Mouse (Mus musculus): ENCODE results near the gene Vps13a.
"Not testable (repeated sequence)": the region's sequence is repeated elsewhere in the genome, so short reads cannot be mapped to it uniquely, and the experiment has no call there.

The Vps13a gene

GRCm38 (mm10) chr19:16773237-16774016 lies 7.3 kb downstream of the Vps13a start:
- CTCF ChIA-PET: interaction anchor here (0.7 kb wide), 1 partner anchor 26 kb away, joined by 4 read pairs; no protein-coding TSS in a partner anchor

DNA sequence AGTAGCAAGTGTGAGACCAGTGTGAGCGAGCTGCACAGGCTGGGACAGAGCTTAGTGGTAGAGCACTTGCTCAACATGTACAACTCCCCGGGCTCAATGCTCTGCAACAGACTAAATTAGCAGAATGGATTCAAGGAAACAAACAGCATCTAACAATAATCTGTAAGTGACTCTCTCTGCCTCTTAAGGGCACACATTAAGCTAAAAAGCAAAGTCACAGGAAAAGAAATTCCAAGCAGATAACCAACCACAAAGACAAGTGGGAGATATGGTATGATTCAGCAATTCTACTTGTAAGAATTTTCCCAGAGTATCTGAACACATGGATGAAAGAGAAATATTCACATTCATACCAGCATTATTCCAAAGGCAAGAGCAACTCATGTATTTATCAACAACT lies 13.3 kb downstream of the Vps13a start:
- CTCF ChIA-PET: no interaction called here

GRCm38 (mm10) chr19:16757439-16757838 lies 23.3 kb downstream of the Vps13a start:
- CTCF ChIA-PET: not testable (repeated sequence)

- CTCF ChIA-PET: no interaction called here
Observed at GRCm38 (mm10) chr19:16755854-16756253, 24.9 kb downstream of the Vps13a start.

DNA sequence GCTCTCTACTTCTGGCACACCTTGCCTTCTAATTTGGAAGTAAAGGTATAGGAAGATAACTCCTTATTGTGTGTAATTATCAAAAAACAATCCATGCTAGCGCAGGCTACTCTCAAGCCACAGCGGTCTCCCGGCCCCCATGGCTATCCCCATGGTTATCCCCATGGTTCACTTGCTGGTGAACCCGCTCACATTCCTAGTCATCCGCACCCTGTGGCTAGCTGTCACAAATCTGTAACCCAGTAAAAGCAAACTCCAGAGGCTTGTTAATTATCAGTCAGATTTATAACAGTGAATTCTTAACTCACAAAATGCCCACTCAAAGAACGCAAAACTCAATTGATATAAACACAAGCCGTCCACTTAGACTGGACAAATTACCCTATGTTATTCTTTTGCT lies 25.5 kb downstream of the Vps13a start:
- CTCF ChIA-PET: interaction anchor here (0.5 kb wide), 1 partner anchor 796 kb away, joined by 9 read pairs; no protein-coding TSS in a partner anchor

GRCm38 (mm10) chr19:16753151-16753550 lies 27.6 kb downstream of the Vps13a start:
- CTCF ChIA-PET: no interaction called here

- CTCF ChIA-PET: no interaction called here
Observed at GRCm38 (mm10) chr19:16736854-16737253, 43.9 kb downstream of the Vps13a start.

- CTCF ChIA-PET: no interaction called here
Observed at GRCm38 (mm10) chr19:16728729-16729128, 52.0 kb downstream of the Vps13a start.

DNA sequence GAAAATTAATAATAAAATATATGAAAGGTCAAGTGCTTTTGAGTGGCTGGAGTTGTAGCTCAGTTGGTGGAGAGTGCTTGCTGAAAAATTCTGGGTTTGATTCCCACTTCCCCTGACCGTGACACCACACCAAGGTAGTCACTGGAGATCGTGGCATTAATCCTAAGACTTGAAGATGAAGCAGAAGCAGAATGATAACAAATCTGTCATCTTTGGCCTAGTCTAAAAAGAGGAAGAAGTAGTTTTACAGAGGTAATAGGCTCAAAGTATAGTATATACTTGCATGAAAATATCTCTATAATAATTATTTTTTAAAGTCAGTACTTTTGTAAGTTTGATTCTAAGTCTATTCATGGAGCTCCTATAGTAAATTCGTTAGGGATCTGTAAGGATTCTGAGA lies 65.5 kb downstream of the Vps13a start:
- CTCF ChIA-PET: no interaction called here

DNA sequence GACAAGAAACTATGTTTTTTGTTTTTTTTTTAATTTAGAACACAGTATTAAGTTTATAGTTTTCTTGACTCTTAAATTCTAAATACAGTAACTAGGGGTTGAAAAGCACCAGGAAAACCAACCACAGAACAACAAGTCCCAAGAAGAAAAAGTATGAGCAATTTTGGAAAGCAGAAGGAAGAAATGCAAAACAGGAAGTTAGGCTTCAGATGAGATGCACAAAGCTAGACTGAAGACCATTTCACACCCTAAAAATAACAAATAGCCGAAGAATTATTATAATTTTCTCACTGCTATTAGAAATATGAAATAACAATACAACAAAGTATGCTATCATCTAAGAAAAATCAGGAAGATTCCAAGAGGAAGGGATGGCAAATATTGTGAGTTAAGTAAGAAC lies 78.9 kb downstream of the Vps13a start:
- CTCF ChIA-PET: no interaction called here

GRCm38 (mm10) chr19:16684922-16685321 lies 95.8 kb downstream of the Vps13a start:
- CTCF ChIA-PET: no interaction called here

GRCm38 (mm10) chr19:16684210-16684609 lies 96.5 kb downstream of the Vps13a start:
- CTCF ChIA-PET: no interaction called here

DNA sequence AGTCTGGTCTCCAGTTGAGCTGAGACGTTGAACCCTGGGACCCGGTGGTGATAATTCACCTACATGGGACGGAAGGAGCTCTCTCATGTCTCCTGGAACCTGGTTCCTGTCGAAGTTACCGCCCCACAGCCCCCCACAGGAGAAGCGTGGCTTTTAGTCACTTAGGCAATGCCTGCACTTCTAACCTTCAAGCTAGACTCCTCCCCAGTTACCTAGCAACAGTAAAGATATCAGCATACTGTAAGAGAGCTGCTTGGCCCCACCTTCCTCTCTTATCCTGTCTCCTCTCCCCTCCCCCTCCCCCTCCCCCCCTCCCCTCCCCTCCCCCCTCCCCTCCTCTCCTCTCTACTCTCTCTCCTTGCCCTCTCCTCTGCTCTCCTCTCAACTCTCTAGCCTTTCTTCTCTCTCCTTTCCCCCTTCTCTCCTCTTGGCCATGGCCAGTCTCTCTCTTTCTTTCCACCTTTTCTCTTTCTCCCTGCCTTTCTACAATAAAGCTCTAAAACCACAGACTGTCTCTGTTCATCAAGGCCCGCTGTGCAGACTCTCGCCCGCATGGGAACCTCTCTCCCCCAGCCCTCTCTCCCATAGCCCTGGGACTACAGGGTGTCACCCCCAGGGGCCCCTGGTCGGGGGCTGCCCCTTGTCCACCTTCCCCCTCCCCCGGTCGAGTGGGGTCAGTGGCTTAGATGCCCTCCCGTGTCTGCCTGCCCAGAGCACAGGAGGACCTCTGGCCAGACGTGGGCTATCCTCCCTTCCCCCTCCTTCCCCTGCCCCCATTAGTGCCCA lies 154.9 kb downstream of the Vps13a start:
- CTCF ChIA-PET: no interaction called here

DNA sequence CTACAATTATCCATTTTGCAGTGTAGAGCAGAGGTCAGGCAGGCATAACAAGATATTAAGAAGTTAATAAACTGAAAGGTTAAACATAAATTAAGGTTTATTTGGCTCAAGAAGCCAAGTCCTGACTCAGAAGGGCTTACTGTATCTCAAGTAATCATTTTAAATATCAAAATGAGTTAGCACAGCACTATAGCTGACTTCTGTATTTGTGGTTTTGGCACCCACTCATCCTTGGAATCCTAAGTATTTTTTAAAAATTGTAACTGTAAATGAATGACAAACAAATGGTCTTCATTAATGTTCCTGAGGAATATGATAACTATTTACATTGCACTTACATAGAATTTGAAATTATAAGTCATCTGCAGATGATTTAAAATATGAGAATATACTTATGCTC lies 155.7 kb downstream of the Vps13a start:
- CTCF ChIA-PET: no interaction called here

DNA sequence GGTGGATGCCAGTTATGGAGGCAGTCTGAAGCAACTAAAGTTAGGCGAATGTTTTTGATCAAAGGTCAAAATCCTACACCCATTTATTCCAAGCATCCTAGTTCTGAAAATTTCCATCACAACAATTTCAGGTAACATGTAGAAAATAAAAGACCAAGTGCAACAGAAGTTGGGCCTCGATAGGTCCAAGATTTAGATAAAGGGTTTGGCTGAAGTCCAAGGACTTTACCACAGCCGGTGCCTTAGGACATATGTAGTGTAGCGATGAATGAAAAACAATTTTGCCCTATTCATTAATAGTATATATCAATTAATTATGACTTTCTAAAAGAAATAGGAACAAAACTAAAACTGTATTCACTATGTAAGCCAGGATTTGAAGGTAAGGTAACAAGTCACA lies 157.6 kb downstream of the Vps13a start:
- CTCF ChIA-PET: no interaction called here

- CTCF ChIA-PET: no interaction called here
Observed at GRCm38 (mm10) chr19:16607634-16608033, 173.1 kb downstream of the Vps13a start.

DNA sequence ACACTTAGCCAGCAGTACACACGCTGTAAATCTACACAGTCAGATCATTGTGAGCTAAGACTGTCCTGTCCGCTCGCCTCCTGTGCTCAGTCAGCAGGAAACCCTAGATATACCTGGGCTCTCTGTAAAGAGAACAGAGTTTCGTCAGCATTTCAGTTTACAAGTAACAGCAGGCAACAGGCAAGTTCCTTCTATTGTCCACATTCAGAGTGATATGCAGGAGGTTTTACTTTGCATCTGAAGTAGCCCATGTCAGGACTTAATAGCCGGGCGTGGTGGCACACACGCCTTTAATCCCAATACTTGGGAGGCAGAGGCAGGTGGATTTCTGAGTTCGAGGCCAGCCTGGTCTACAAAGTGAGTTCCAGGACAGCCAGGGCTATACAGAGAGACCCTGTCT lies 178.7 kb downstream of the Vps13a start:
- CTCF ChIA-PET: no interaction called here

- CTCF ChIA-PET: interaction anchor here (0.6 to 0.8 kb wide), 3 partner anchors 20 to 570 kb away, joined by 3 to 9 read pairs (median 4); no protein-coding TSS in a partner anchor
Observed at GRCm38 (mm10) chr19:16599298-16599970, 181.3 kb downstream of the Vps13a start.

DNA sequence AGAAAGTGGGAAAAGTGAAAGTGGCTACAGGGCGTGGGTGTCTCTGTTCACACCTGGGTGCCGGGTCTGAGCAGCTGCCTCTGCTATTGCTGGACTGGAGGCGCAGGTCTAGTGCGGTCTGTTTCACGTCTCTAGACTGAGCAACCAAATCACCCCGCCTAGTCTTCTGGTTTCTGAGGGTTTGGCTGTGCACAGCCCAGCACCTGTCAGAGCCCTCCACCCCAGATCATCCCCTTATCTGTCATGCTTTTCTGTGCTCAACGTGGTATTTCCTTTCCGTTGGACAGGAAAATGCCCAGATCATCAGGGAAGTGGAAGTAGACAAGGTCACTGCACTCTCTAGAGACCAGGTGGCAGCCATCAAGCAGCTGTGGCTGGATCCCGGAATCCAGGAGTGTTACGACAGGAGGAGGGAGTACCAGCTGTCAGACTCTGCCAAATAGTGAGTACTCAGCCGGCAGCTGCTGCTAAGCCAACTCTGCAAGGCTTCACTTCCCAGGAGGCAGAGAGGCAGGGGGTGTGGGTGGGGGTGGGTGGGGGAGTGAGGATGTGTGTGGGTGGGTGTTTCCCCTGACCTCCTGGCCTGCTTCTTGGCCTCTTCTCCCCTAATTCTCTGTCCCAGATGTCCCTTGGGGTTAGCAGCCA lies 182.0 kb downstream of the Vps13a start:
- CTCF ChIA-PET: interaction anchor here (0.6 to 0.8 kb wide), 3 partner anchors 20 to 569 kb away, joined by 3 to 9 read pairs (median 4); no protein-coding TSS in a partner anchor

DNA sequence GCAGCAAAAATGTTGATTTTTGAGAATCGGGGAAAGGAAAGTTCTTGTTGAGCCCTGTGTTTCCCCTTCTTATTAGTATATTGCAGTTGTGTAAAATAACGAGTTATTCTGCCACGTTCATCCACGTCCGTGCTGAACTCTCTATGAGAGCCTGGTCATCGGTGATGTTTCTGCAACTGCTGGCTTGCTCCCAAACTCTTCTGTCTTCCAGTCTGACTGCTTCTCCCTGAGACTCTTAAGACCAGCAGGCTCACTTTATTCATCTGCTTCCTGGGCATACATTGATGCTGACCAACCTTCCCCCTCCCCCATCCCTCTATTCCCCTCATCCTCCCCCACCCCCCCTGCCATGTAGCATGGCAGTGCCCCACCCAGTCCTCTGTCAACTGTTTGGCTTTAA lies 183.5 kb downstream of the Vps13a start:
- CTCF ChIA-PET: no interaction called here

GRCm38 (mm10) chr19:16593975-16594317 lies 186.8 kb downstream of the Vps13a start:
- CTCF ChIA-PET: no interaction called here

Data from spleen, embryonic (tissue).